In genomic region chr16:38358256-38358812, GRCm38 (mm10) we compare ENCODE assay signal across 23 mouse cellular contexts. TPM values are rescaled to one million over a fixed set of nuclear protein-coding genes. Genes with fewer than 3 reads are reported as not detected.
"Had no signal": no experiment of that assay in that cellular context is flagged by ENCODE, and none has a peak within 500 bp of the region (broad histone marks: within the 10 kb centered on the region; RNA-seq: fewer than 3 reads in every experiment).

No protein-coding gene starts in this region.

- H3K9me3 ChIP-seq: neural tube, embryonic 13.5 days; neural tube, embryonic 15.5 days; stomach, embryonic 15.5 days had no signal

- H3K4me1 ChIP-seq: neural tube, embryonic 15.5 days had no signal

- H3K9ac ChIP-seq: neural tube, embryonic 13.5 days; neural tube, embryonic 15.5 days; stomach, embryonic 15.5 days had no signal

- H3K27me3 ChIP-seq: neural tube, embryonic 13.5 days; neural tube, embryonic 15.5 days; stomach, embryonic 15.5 days had no signal

- H3K4me3 ChIP-seq: neural tube, embryonic 13.5 days; neural tube, embryonic 15.5 days; stomach, embryonic 15.5 days had no signal

- H3K27ac ChIP-seq: neural tube, embryonic 13.5 days; neural tube, embryonic 15.5 days; stomach, embryonic 15.5 days had no signal

- DNase-seq: retina, postnatal 1 day; right cerebral cortex, adult 18-20 months; right cerebral cortex, postnatal 14 days; right cerebral cortex, postnatal 25 days; right cerebral cortex, postnatal 4 days; spleen, adult 18-20 months; thymus, adult 18-20 months; thymus, adult 2 months; thymus, postnatal 14 days; thymus, postnatal 25 days; thymus, postnatal 36 days; thymus, postnatal 4 days had no signal

- H3K4me2 ChIP-seq: neural tube, embryonic 13.5 days; neural tube, embryonic 15.5 days; stomach, embryonic 15.5 days had no signal

RNA-seq across cellular contexts. Expression of gene Gm21987, which starts 11.5 kb away (rescaled TPM):
- total RNA-seq: neutrophil, adult 5-6 weeks had no signal
- polyA plus RNA-seq: neural tube, embryonic 13.5 days; neural tube, embryonic 14.5 days; neural tube, embryonic 15.5 days; small intestine, adult 2 months; spleen, adult 2 months; stomach, embryonic 14.5 days; stomach, embryonic 15.5 days; testis, adult 2 months; thymus, adult 2 months; thymus, postnatal 0 days; urinary bladder, adult 2 months had no signal

RNA-seq across cellular contexts. Expression of gene Maats1, which starts 16.4 kb away (rescaled TPM):
- total RNA-seq: neutrophil, adult 5-6 weeks had no signal
- polyA plus RNA-seq: stomach, embryonic 14.5 days had no signal
